In the genomic region with DNA sequence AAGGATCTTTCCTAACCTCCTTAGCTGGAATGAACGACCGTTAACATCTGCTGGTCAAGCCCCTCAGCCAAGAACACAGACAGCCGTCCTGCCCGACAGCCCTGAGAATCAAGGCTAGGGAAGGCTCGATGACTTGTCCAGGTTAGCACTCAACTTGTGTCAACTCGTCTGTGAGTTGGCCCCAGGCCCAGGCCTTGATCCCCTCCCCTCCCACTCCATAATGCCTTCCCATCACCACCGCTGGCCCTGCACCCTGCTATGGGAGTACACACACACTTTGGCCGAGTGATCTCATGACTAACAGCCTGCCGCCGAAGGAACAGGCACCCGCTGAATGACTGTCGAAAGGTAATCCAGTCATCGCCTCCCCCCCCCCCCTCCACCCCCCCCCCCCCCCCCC, we compare ENCODE assay signal across 15 mouse cellular contexts.
"Had no signal": no experiment of that assay in that cellular context is flagged by ENCODE, and none has a peak within 500 bp of the region (broad histone marks: within the 10 kb centered on the region; RNA-seq: fewer than 3 reads in every experiment).

No protein-coding gene starts in this region.

- DNase-seq: kidney, postnatal 36 days; layer of hippocampus, adult 9-11 months; layer of hippocampus, postnatal 36 days; lung, adult 2 months; lung, postnatal 10 days; thymus, adult 2 months; thymus, postnatal 25 days had no signal

- H3K9me3 ChIP-seq: limb, embryonic 13.5 days; megakaryocyte, embryonic 14.5 days; midbrain, embryonic 15.5 days; neural tube, embryonic 12.5 days had no signal

- H3K4me1 ChIP-seq: limb, embryonic 13.5 days had no signal

- H3K9ac ChIP-seq: limb, embryonic 13.5 days; liver, embryonic 14.5 days; midbrain, embryonic 15.5 days; neural tube, embryonic 12.5 days had no signal

- ATAC-seq: midbrain, embryonic 15.5 days had no signal

- H3K4me3 ChIP-seq: limb, embryonic 13.5 days; megakaryocyte, embryonic 14.5 days; midbrain, embryonic 15.5 days; neural tube, embryonic 12.5 days had no signal

- H3K4me2 ChIP-seq: limb, embryonic 13.5 days; midbrain, embryonic 11.5 days; midbrain, embryonic 15.5 days; neural tube, embryonic 12.5 days had no signal

- H3K27ac ChIP-seq: kidney, postnatal 0 days; limb, embryonic 13.5 days; liver, embryonic 14.5 days; macrophage; midbrain, embryonic 15.5 days; neural tube, embryonic 12.5 days had no signal

- H3K27me3 ChIP-seq: limb, embryonic 13.5 days; midbrain, embryonic 15.5 days; neural tube, embryonic 12.5 days had no signal

- H3K36me3 ChIP-seq: midbrain, embryonic 15.5 days; neural tube, embryonic 12.5 days had no signal
